Mouse (Mus musculus) A20 (cell line): ENCODE data around the gene Xk.
"Not testable (repeated sequence)": the region's sequence is repeated elsewhere in the genome, so short reads cannot be mapped to it uniquely, and the experiment has no call there.

Experiments
- DNase-seq: peaks from one replicate; pipeline ENCODE4 v3.0.0-alpha.2; 2011; ENCODE audit warnings: low read depth, low spot score

Xk gene

DNA sequence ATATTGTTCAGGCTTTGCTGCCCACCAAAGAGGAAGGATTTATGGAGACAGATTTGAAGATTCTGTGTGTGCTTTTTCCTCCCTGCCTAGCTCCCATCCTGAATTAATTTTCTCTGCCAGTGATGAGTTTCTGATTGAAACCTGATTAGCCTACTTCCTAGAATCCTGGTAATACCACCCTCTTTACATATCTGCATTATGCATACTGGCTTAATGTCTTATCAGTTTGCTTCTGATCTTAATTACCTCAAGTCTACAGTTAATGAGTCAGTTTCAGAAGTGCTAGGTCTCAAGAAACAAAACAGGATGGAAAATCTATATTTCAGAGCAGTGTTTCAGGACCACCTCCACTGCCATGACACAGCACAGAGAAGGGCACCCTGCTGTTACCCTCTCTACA, 43.9 kb downstream of the Xk start:
- not testable (repeated sequence) for DNase-seq

DNA sequence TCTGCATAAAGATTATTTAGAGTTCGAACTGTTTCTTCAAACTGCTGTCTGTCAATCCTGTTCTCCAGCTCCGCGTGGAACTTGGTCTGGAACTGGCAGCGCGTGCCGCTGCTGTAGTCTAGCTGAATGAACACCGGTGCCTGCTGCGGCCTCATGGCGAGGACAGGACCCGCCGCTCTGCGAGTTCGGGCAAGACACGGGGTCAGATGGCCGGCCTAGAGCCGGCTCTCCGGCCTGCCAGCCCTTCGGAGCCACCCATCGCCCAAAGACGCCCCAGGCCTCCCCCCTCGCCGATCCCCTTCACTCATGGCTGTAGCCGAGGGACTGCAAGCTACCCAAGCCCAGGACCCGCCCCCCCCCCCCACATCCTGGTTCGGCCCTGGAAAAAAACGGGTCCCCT, 55.4 kb downstream of the Xk start:
- DNase-seq: not testable (repeated sequence)

DNA sequence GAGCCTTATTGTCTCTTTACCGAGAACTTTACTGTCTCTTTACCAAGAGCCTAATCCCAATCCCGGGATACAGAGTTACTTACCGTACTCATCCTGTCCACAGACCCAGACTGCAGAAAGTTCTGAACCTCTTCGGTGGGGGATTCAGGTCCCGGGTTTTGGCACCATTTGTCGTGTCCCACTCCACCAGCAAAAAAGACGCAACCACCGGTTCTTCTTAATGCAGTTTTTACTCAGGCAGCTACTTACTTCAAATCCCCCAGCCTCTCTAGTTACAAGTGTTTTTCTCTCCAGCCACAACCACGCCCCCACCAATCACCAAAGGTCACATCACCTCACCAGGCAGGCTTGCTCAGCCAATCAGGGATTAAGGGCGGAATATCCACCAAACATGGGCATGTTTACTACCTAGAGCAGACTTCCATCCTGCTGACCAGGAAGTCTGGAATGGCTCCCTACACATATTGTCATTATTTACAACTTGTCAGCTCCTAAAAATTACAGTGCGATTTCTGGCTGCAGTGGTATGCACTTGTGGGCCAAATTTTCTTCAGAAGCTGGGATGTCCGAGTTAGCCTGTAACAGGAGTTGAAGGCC, 59.9 kb downstream of the Xk start:
- not testable (repeated sequence) for DNase-seq

DNA sequence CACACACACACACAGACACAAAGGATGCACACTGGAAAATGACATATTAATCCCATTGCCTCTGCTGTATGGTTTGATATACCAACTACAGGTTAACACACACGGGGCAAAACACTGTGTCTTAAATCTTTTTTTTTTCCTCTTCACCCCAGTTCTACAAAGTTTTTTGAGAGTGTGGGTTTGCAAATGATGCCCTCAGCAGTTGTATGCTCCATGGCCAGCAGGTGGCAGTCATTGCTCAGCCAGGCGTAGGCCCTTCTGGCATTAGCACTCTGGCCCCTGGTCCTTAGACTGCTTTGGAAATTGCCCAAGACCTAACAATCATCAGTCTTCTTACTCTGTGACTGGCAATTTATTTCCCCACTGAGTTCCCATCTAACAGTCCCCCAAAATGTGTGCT, 60.5 kb downstream of the Xk start:
- not testable (repeated sequence) for DNase-seq

DNA sequence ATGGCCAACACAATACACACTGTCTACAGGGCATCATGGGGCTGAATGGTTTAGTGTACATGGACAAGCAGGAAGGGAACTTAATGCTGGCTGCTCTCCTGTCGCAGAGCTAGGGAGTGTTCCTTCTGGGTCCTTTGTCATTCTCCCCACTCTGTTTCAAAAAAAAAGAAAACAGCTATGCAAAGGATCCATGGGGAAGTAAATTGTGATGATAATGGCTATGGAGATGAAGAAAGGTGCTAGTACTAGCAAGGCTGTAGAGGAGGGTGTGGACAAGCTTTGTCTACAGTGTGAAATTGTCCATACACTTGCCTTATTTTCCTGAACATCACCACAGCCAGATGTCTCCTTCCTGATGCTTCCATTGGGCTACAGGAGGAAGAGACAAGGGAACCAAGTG, 62.4 kb downstream of the Xk start:
- not testable (repeated sequence) for DNase-seq

DNA sequence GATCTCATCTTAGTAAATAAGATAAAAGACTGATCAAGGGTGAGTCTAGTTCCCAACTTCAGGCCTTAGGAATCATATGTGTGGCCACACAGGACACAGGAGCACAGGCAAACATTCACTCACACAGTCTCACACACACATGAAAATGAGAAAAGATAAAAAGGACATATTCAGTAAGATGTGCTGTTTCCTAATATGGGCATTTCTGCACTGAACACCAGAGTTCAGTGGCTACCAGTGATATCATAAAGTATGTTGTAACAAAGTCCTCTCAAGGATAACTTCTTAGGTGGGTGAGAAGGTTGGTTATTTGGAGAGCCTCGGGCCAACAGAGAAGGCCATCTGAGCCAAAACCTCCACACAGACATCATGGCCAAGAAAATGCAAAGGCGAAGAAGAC, 77.8 kb downstream of the Xk start, which contains the start of gene H2al1k:
Gene H2al1k (plus strand): TSS at position 301 of the 400 bp plus-strand sequence.
- DNase-seq: not testable (repeated sequence)
